Mouse (Mus musculus) bone marrow, adult 2 months (tissue): Measurements from ENCODE around the gene Ssna1.

Source experiments
- CTCF ChIP-seq: fragments of 200-500 bp; IDR thresholded peaks from 2 replicates; pipeline ENCODE4 v1.5.1; 2011; ENCODE audit warnings: low read length, control low read depth; ENCODE audit not compliant: control insufficient read depth, insufficient read depth
- POLR2A ChIP-seq: fragments of 200-500 bp; IDR thresholded peaks from 2 replicates; pipeline ENCODE4 v1.6.1; 2011; ENCODE audit warnings: low read depth, mild to moderate bottlenecking, control low read depth, low read length, borderline replicate concordance; ENCODE audit not compliant: control insufficient read depth

GRCm38 (mm10) chr2:25311491-25311891, 39.3 kb upstream of the Ssna1 start:
- TF ChIP-seq POLR2A (no peak), CTCF (no peak)
